In genomic region chr4:136730501-136730900, GRCm38 (mm10) we compare ENCODE assay signal across 20 mouse cellular contexts.
DNase-seq lines count a peak whose midpoint lies in the region; ATAC-seq and TF ChIP-seq lines count a peak whose summit lies in the region.
"Had no signal": no experiment of that assay in that cellular context is flagged by ENCODE, and none has a peak within 500 bp of the region (broad histone marks: within the 10 kb centered on the region; RNA-seq: fewer than 3 reads in every experiment).

No protein-coding gene starts in this region.

- peak; percentile 15 for DNase-seq in heart, adult 8-10 months (ENCODE audit: low spot score)
- DNase-seq in heart, postnatal 25 days (ENCODE audit: low spot score): no peak
- no peak for DNase-seq in embryonic facial prominence, embryonic 10.5 days (ENCODE audit: low spot score)
- no peak for DNase-seq in intestine, embryonic 14.5 days (ENCODE audit: low spot score)
- DNase-seq in cerebellum, adult 2 months: no peak
- DNase-seq in right cerebral cortex, postnatal 4 days: no peak
- DNase-seq: cerebellum, adult 11 months; cerebellum, postnatal 25 days; lung, embryonic 14.5 days; right cerebral cortex, adult 18-20 months; thymus, postnatal 25 days had no signal

- H3K4me1 ChIP-seq in E14TG2a.4 (replicated peaks; ENCODE audit: low read depth, low read length): peaks cover 95% of the 10 kb centered on the region
- peaks cover 78% of the 10 kb centered on the region for H3K4me1 ChIP-seq in embryonic facial prominence, embryonic 10.5 days
- H3K4me1 ChIP-seq in intestine, embryonic 14.5 days (replicated peaks; ENCODE audit: control insufficient read depth, insufficient read depth, low read length): peaks cover 39% of the 10 kb centered on the region
- peaks cover 36% of the 10 kb centered on the region for H3K4me1 ChIP-seq in cerebellum, adult 2 months (ENCODE audit: control insufficient read depth, insufficient read depth, low read length)
- peaks cover 68% of the 10 kb centered on the region for H3K4me1 ChIP-seq in forebrain, embryonic 12.5 days

- 86% methylated on average over 9 of the region's 9 CpGs for WGBS in embryonic facial prominence, embryonic 10.5 days
- WGBS in intestine, embryonic 14.5 days: 65% methylated on average over 9 of the region's 9 CpGs
- 83% methylated on average over 9 of the region's 9 CpGs for WGBS in cerebellum, adult 2 months
- 84% methylated on average over 9 of the region's 9 CpGs for WGBS in forebrain, embryonic 12.5 days

- H3K4me2 ChIP-seq in intestine, embryonic 14.5 days (ENCODE audit: low read length): no peak overlapping the region
- H3K4me2 ChIP-seq in forebrain, embryonic 12.5 days: no peak overlapping the region
- H3K4me2 ChIP-seq: liver, embryonic 12.5 days; lung, embryonic 14.5 days had no signal

- H3K36me3 ChIP-seq in E14TG2a.4 (ENCODE audit: insufficient read depth, low read length): no peaks in the 10 kb centered on the region
- H3K36me3 ChIP-seq in embryonic facial prominence, embryonic 10.5 days (replicated peaks): peaks cover 21% of the 10 kb centered on the region
- no peaks in the 10 kb centered on the region for H3K36me3 ChIP-seq in intestine, embryonic 14.5 days (ENCODE audit: control insufficient read depth, insufficient read depth, low read length)
- H3K36me3 ChIP-seq in forebrain, embryonic 12.5 days (replicated peaks): peaks cover 14% of the 10 kb centered on the region; the same call in 1 of the 2 replicates
- H3K36me3 ChIP-seq: liver, embryonic 12.5 days had no signal

- no peak for ATAC-seq in intestine, embryonic 14.5 days (replicated peaks; ENCODE audit: low FRiP score, low TSS enrichment, low read depth)
- no peak for ATAC-seq in forebrain, embryonic 12.5 days (ENCODE audit: low FRiP score)
- ATAC-seq: forebrain, embryonic 16.5 days; liver, embryonic 12.5 days; midbrain, embryonic 16.5 days; Patski had no signal

- intact Hi-C loops in heart, postnatal 25 days (cut with DNase I): no loop called here

- no peak for TF ChIP-seq CTCF in E14TG2a.4 (conservative IDR thresholded peaks at IDR 0.05; ENCODE audit: low read length)
- TF ChIP-seq CTCF in cerebellum, adult 2 months (IDR thresholded peaks at IDR 0.05; ENCODE audit: borderline replicate concordance, insufficient read depth, low read depth, low read length): no peak

- H3K27me3 ChIP-seq in E14TG2a.4 (ENCODE audit: insufficient read depth, low read length): no peaks in the 10 kb centered on the region
- no peaks in the 10 kb centered on the region for H3K27me3 ChIP-seq in embryonic facial prominence, embryonic 10.5 days (replicated peaks; ENCODE audit: low read depth, poor library complexity, severe bottlenecking)
- H3K27me3 ChIP-seq in intestine, embryonic 14.5 days (replicated peaks; ENCODE audit: control insufficient read depth, insufficient read depth, low read length): no peaks in the 10 kb centered on the region
- no peaks in the 10 kb centered on the region for H3K27me3 ChIP-seq in cerebellum, adult 2 months (ENCODE audit: control insufficient read depth, insufficient read depth, low read length)
- H3K27me3 ChIP-seq in forebrain, embryonic 12.5 days: no peaks in the 10 kb centered on the region
- H3K27me3 ChIP-seq: CH12.LX; liver, embryonic 12.5 days; Patski had no signal

- no peak for TF ChIP-seq POLR2A in cerebellum, adult 2 months (IDR thresholded peaks at IDR 0.05; ENCODE audit: borderline replicate concordance, insufficient read depth, low read length)

- H3K4me3 ChIP-seq in E14TG2a.4 (replicated peaks; ENCODE audit: low read length): peak overlapping the region; percentile 49
- H3K4me3 ChIP-seq in embryonic facial prominence, embryonic 10.5 days: no peak overlapping the region
- no peak overlapping the region for H3K4me3 ChIP-seq in intestine, embryonic 14.5 days (ENCODE audit: low read depth, low read length)
- H3K4me3 ChIP-seq in cerebellum, adult 2 months (replicated peaks; ENCODE audit: insufficient read depth, low read depth, low read length): no peak overlapping the region
- H3K4me3 ChIP-seq in forebrain, embryonic 12.5 days (replicated peaks): no peak overlapping the region
- H3K4me3 ChIP-seq: erythroblast, embryonic 14.5 days; liver, embryonic 12.5 days had no signal

- no peak overlapping the region for H3K9ac ChIP-seq in intestine, embryonic 14.5 days (ENCODE audit: low read length)
- no peak overlapping the region for H3K9ac ChIP-seq in forebrain, embryonic 12.5 days
- H3K9ac ChIP-seq: liver, embryonic 12.5 days; lung, embryonic 14.5 days had no signal

- H3K27ac ChIP-seq in embryonic facial prominence, embryonic 10.5 days (replicated peaks): peak overlapping the region; percentile 59; the same call in 1 of the 2 replicates
- H3K27ac ChIP-seq in intestine, embryonic 14.5 days (ENCODE audit: low read depth): peak overlapping the region; percentile 80; the same call in 1 of the 2 replicates
- no peak overlapping the region for H3K27ac ChIP-seq in cerebellum, adult 2 months (ENCODE audit: insufficient read depth, low read length)
- no peak overlapping the region for H3K27ac ChIP-seq in forebrain, embryonic 12.5 days
- H3K27ac ChIP-seq: hindbrain, postnatal 0 days; liver, embryonic 12.5 days had no signal

- H3K9me3 ChIP-seq in E14TG2a.4 (ENCODE audit: low read length): no peaks in the 10 kb centered on the region
- no peaks in the 10 kb centered on the region for H3K9me3 ChIP-seq in embryonic facial prominence, embryonic 10.5 days
- H3K9me3 ChIP-seq in intestine, embryonic 14.5 days (ENCODE audit: control insufficient read depth, low read length): no peaks in the 10 kb centered on the region
- H3K9me3 ChIP-seq in forebrain, embryonic 12.5 days: no peaks in the 10 kb centered on the region
- H3K9me3 ChIP-seq: liver, embryonic 12.5 days had no signal

Comparison
In these comparisons a context has a peak if more than half of its experiments do, and no peak if none do; other contexts are left out.
1. H3K27ac ChIP-seq: peak in embryonic facial prominence, embryonic 10.5 days (single experiment) and intestine, embryonic 14.5 days (single experiment); none in cerebellum, adult 2 months (single experiment) and forebrain, embryonic 12.5 days (single experiment).